8 mouse cellular contexts compared by ENCODE assay signal in genomic region chr10:77258041-77258590, GRCm38 (mm10). TPM values are rescaled to one million over a fixed set of nuclear protein-coding genes. Genes with fewer than 3 reads are reported as not detected.
DNase-seq lines count a peak whose midpoint lies in the region; ATAC-seq and TF ChIP-seq lines count a peak whose summit lies in the region.

No protein-coding gene starts in this region.

- no peak for ATAC-seq in forebrain, embryonic 14.5 days
- no peak for ATAC-seq in liver, embryonic 14.5 days (ENCODE audit: insufficient read depth)
- no peak for ATAC-seq in CD4-positive, CD25-positive, alpha-beta regulatory T cell, adult 4 months

- H3K4me2 ChIP-seq in forebrain, embryonic 14.5 days (ENCODE audit: low read length), result peak overlapping the region; percentile 84
- H3K4me2 ChIP-seq in liver, embryonic 14.5 days (ENCODE audit: low read depth), result peak overlapping the region; percentile 79

- no peaks in the 10 kb centered on the region for H3K9me3 ChIP-seq in forebrain, embryonic 14.5 days (replicated peaks; ENCODE audit: control insufficient read depth, low read length)
- H3K9me3 ChIP-seq in liver, embryonic 14.5 days (ENCODE audit: control insufficient read depth, low read length), result no peaks in the 10 kb centered on the region

- peaks cover 28% of the 10 kb centered on the region for H3K36me3 ChIP-seq in C2C12 (ENCODE audit: control insufficient read depth, insufficient read depth)
- H3K36me3 ChIP-seq in forebrain, embryonic 14.5 days (ENCODE audit: control insufficient read depth, insufficient read depth, low read length), result peaks cover 18% of the 10 kb centered on the region
- peaks cover 5% of the 10 kb centered on the region for H3K36me3 ChIP-seq in liver, embryonic 14.5 days (replicated peaks; ENCODE audit: control insufficient read depth, insufficient read depth, low read depth)

- no peak overlapping the region for H3ac ChIP-seq in C2C12 (ENCODE audit: control insufficient read depth, insufficient read length, low read depth)

- H3K27ac ChIP-seq in gastrocnemius, adult 2 months, result peak overlapping the region; percentile 95; the same call in 1 of the 2 replicates
- H3K27ac ChIP-seq in forebrain, embryonic 14.5 days (ENCODE audit: low read depth, low read length), result no peak overlapping the region
- H3K27ac ChIP-seq in liver, embryonic 14.5 days, result no peak overlapping the region

- peaks cover 19% of the 10 kb centered on the region for H3K79me3 ChIP-seq in C2C12 (ENCODE audit: low read depth)

- H3K27me3 ChIP-seq in C2C12 (ENCODE audit: control insufficient read depth, insufficient read depth, insufficient read length), result no peaks in the 10 kb centered on the region
- no peaks in the 10 kb centered on the region for H3K27me3 ChIP-seq in forebrain, embryonic 14.5 days (replicated peaks; ENCODE audit: control insufficient read depth, insufficient read depth, low read length)
- H3K27me3 ChIP-seq in liver, embryonic 14.5 days (ENCODE audit: control insufficient read depth, insufficient read depth, low read length), result no peaks in the 10 kb centered on the region

- no peak for TF ChIP-seq EP300 in liver, embryonic 14.5 days (IDR thresholded peaks at IDR 0.05; ENCODE audit: low read depth)

- intact Hi-C loops in gastrocnemius, adult 2 months (cut with DNase I), result loop anchor here (5.0 to 10.0 kb wide), 2 partner anchors 176 to 423 kb away; no protein-coding TSS in a partner anchor

- H3K79me2 ChIP-seq in C2C12 (ENCODE audit: control insufficient read depth, insufficient read depth), result peaks cover 30% of the 10 kb centered on the region

- no peak for DNase-seq in gastrocnemius, adult 2 months
- DNase-seq in gastrocnemius, postnatal 25 days, result no peak
- DNase-seq in forebrain, embryonic 14.5 days (ENCODE audit: low spot score), result no peak
- no peak for DNase-seq in liver, embryonic 14.5 days (ENCODE audit: low read depth in 3 of 3, low spot score in 3 of 3)
- no peak for DNase-seq in layer of hippocampus, adult 11-12 months (ENCODE audit: low spot score)
- no peak for DNase-seq in urinary bladder, adult 18-20 months (ENCODE audit: low spot score in 2 of 2)

- WGBS in forebrain, embryonic 14.5 days, result 56% methylated on average over 4 of the region's 4 CpGs
- WGBS in liver, embryonic 14.5 days (ENCODE audit: insufficient replicate concordance), result 48% methylated on average over 4 of the region's 4 CpGs

- H3K4me3 ChIP-seq in gastrocnemius, adult 2 months, result peak overlapping the region; percentile 88
- H3K4me3 ChIP-seq in C2C12 (ENCODE audit: insufficient read depth, poor library complexity, severe bottlenecking), result peak overlapping the region; percentile 99
- H3K4me3 ChIP-seq in forebrain, embryonic 14.5 days (ENCODE audit: low read depth, low read length), result peak overlapping the region; percentile 88; the same call in 1 of the 2 replicates
- H3K4me3 ChIP-seq in liver, embryonic 14.5 days (ENCODE audit: insufficient read depth in 1 of 2, low read depth in 2 of 2, low read length in 2 of 2), result peak overlapping the region in 1 of 2 experiments; percentile 99; a peak in 2 of 4 replicates

- H3K4me1 ChIP-seq in forebrain, embryonic 14.5 days (ENCODE audit: control insufficient read depth, insufficient read depth, low read length), result peaks cover 12% of the 10 kb centered on the region
- H3K4me1 ChIP-seq in liver, embryonic 14.5 days (replicated peaks; ENCODE audit: control insufficient read depth in 2 of 2, insufficient read depth in 2 of 2, low read length in 1 of 2), result peaks cover 0 to 5% of the 10 kb centered on the region in 2 experiments; a peak in 3 of 4 replicates

- no peak overlapping the region for H3K9ac ChIP-seq in forebrain, embryonic 14.5 days (ENCODE audit: low read length)
- H3K9ac ChIP-seq in liver, embryonic 14.5 days (replicated peaks), result peak overlapping the region; percentile 41

- TF ChIP-seq CTCF in gastrocnemius, adult 2 months (IDR thresholded peaks at IDR 0.05), result no peak
- TF ChIP-seq CTCF in C2C12 (IDR thresholded peaks at IDR 0.05; ENCODE audit: control insufficient read depth, insufficient read depth, insufficient read length), result no peak
- TF ChIP-seq CTCF in liver, embryonic 14.5 days (IDR thresholded peaks at IDR 0.05; ENCODE audit: low read depth), result peak; percentile 20

TF ChIP-seq in C2C12, 6 proteins besides CTCF, POLR2A, EP300 and RAD21:
- TF ChIP-seq CEBPB (IDR thresholded peaks at IDR 0.05; ENCODE audit: low read depth) (no peak), MYOG (IDR thresholded peaks at IDR 0.05; ENCODE audit: control insufficient read depth, extremely low read depth, insufficient read length) (no peak), USF1 (IDR thresholded peaks at IDR 0.05; ENCODE audit: low read depth) (no peak), MAX (IDR thresholded peaks at IDR 0.05) (no peak), FOSL1 (IDR thresholded peaks at IDR 0.05; ENCODE audit: insufficient read depth, low read length, poor library complexity, severe bottlenecking) (no peak), MYOD1 (IDR thresholded peaks at IDR 0.05; ENCODE audit: control insufficient read depth, insufficient read length, low read depth) (no peak)

RNA-seq across cellular contexts. Expression of gene Pofut2, which starts 0.9 kb away (rescaled TPM):
- total RNA-seq in gastrocnemius, adult 2 months (2021), result 10 to 100 TPM; 21.9 to 25.2 TPM
- total RNA-seq in gastrocnemius, postnatal 25 days (2021), result 10 to 100 TPM; 24.2 TPM
- polyA plus RNA-seq in C2C12 (2012; fragmentation: generic; extraction: Trizol), result 105 TPM
- 44.1 and 55.2 TPM in 2 replicates for polyA plus RNA-seq in forebrain, embryonic 14.5 days (2014; fragmentation: Nextera tagmentation; extraction: Ambion mirVana)
- polyA plus RNA-seq in liver, embryonic 14.5 days (2012; rRNA removed), result 12.9 and 14.7 TPM in 2 replicates
- 17.6 and 18.4 TPM in 2 replicates for polyA plus RNA-seq in liver, embryonic 14.5 days (2014; fragmentation: Nextera tagmentation; extraction: Ambion mirVana)
- polyA plus RNA-seq in CD4-positive, CD25-positive, alpha-beta regulatory T cell, adult 4 months (2017; shearing (Covaris generic)), result 10 to 100 TPM; 20.2 to 25.8 TPM
